Mouse (Mus musculus): ENCODE measurements around the gene Plcl2. TPM values are rescaled to one million over a fixed set of nuclear protein-coding genes. Genes with fewer than 3 reads are reported as not detected.

Gene Plcl2
- total RNA-seq (2023; ENCODE audit: inconsistent age): 81.7 to 92.6 TPM (median 89.4 TPM) in 4 replicates

DNA sequence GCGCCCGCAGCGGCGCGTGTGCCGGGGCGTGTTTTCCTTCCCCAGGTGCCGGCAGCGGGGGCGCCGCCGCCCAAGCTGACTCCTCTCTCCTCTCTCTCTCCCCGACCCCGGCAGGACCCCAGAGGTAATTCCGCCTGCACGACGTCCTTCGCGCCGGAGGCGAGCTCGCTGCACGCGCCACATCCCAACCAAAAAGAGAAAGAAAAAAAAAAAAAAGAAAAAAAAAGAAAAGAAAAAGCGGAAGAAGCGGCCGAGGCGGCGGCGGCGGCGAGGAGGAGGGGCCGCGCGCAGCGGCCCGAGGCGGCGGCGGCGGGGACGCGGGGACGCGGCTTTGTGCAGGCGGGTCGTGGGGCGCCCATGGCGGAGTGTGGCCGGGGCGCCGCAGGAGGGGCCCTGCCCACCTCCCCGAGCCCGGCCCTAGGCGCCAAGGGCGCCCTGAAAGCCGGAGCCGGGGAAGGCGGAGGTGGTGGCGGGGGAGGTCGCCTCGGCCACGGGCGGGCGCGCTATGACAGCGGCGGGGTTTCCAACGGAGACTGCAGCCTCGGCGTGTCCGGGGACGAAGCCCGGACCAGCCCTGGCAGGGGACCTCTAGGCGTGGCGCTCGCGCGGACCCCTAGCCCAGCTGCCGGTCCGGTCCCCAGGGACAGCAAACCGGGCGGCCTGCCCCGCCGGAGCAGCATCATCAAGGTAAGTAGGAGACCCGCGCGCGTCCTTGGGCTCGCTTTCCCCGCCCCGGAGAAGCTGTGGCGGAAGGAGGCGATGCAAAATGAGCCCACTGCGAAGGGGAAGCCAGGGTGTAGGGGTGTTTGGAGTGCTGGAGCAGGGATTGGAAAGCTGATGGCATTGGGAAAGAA, at the start of gene Plcl2:
Gene Plcl2 (plus strand): TSS at position 153 of the 854 bp plus-strand sequence.

Other genes with a start within 250 kb of the Plcl2 start
- not detected in 4 replicates for gene Dazl, start 215.8 kb upstream of the Plcl2 start, total RNA-seq (2023; ENCODE audit: inconsistent age)

Data from B cell, adult (primary cell).